Mouse (Mus musculus): Measurements from ENCODE around the gene Nrip1. TPM values are rescaled to one million over a fixed set of nuclear protein-coding genes. Genes with fewer than 3 reads are reported as not detected.

Gene Nrip1
- polyA plus RNA-seq, 1 experiment from 2014 or later: 32.8 TPM

- H3K4me3 ChIP-seq: no peak overlapping the region
- H3K9ac ChIP-seq: no peak overlapping the region
- H3K4me2 ChIP-seq: no peak overlapping the region
- no peak overlapping the region for H3K27ac ChIP-seq (replicated peaks)
- ATAC-seq (ENCODE audit: low read depth): no peak
- H3K9me3 ChIP-seq: no peaks in the 10 kb centered on the region
- H3K4me1 ChIP-seq (replicated peaks): no peaks in the 10 kb centered on the region
- H3K36me3 ChIP-seq: no peaks in the 10 kb centered on the region
- H3K27me3 ChIP-seq: no peaks in the 10 kb centered on the region
- WGBS: 67% methylated on average over 3 of the region's 3 CpGs
These were observed 89.8 kb downstream of the Nrip1 start for GRCm38 (mm10) chr16:76283796-76284195.

- Histone ChIP-seq H3K9ac (no peak overlapping the region), H3K4me2 (no peak overlapping the region), H3K27me3 (no peaks in the 10 kb centered on the region), H3K4me1 (replicated peaks) (no peaks in the 10 kb centered on the region), H3K9me3 (no peaks in the 10 kb centered on the region), H3K36me3 (no peaks in the 10 kb centered on the region), H3K27ac (replicated peaks) (no peak overlapping the region), H3K4me3 (no peak overlapping the region)
- ATAC-seq (ENCODE audit: low read depth): no peak
- WGBS: 88% methylated on average over 6 of the region's 6 CpGs
These were observed 91.8 kb downstream of the Nrip1 start for GRCm38 (mm10) chr16:76281850-76282249.

- ATAC-seq (ENCODE audit: low read depth): no peak
- H3K4me2 ChIP-seq: no peak overlapping the region
- no peaks in the 10 kb centered on the region for H3K9me3 ChIP-seq
- no peaks in the 10 kb centered on the region for H3K4me1 ChIP-seq (replicated peaks)
- no peaks in the 10 kb centered on the region for H3K27me3 ChIP-seq
- 91% methylated on average over 8 of the region's 8 CpGs for WGBS
- no peak overlapping the region for H3K9ac ChIP-seq
- no peaks in the 10 kb centered on the region for H3K36me3 ChIP-seq
- H3K4me3 ChIP-seq: no peak overlapping the region
- H3K27ac ChIP-seq (replicated peaks): no peak overlapping the region
These were observed 93.3 kb downstream of the Nrip1 start for GRCm38 (mm10) chr16:76280365-76280764.

- WGBS: 94% methylated on average over 3 of the region's 3 CpGs
- ATAC-seq (ENCODE audit: low read depth): no peak
- H3K9me3 ChIP-seq: no peaks in the 10 kb centered on the region
These were observed 97.4 kb downstream of the Nrip1 start for GRCm38 (mm10) chr16:76276271-76276670.

GRCm38 (mm10) chr16:76275584-76275983, 98.0 kb downstream of the Nrip1 start:
- no peaks in the 10 kb centered on the region for H3K36me3 ChIP-seq
- 89% methylated on average over 3 of the region's 3 CpGs for WGBS
- ATAC-seq (ENCODE audit: low read depth): no peak
- no peak overlapping the region for H3K9ac ChIP-seq
- no peaks in the 10 kb centered on the region for H3K4me1 ChIP-seq (replicated peaks)
- H3K27me3 ChIP-seq: no peaks in the 10 kb centered on the region
- no peak overlapping the region for H3K4me3 ChIP-seq
- H3K9me3 ChIP-seq: no peaks in the 10 kb centered on the region
- H3K4me2 ChIP-seq: no peak overlapping the region
- H3K27ac ChIP-seq (replicated peaks): no peak overlapping the region

More at GRCm38 (mm10) chr16:76276271-76276670, 97.4 kb downstream of the Nrip1 start:
- Histone ChIP-seq H3K36me3 (no peaks in the 10 kb centered on the region), H3K4me1 (replicated peaks) (no peaks in the 10 kb centered on the region), H3K4me2 (no peak overlapping the region), H3K4me3 (no peak overlapping the region), H3K9ac (no peak overlapping the region), H3K27me3 (no peaks in the 10 kb centered on the region), H3K27ac (replicated peaks) (no peak overlapping the region)

- no peak overlapping the region for H3K4me2 ChIP-seq
- H3K4me3 ChIP-seq: no peak overlapping the region
- no peak for ATAC-seq (ENCODE audit: low read depth)
- no peaks in the 10 kb centered on the region for H3K4me1 ChIP-seq (replicated peaks)
- H3K36me3 ChIP-seq: no peaks in the 10 kb centered on the region
- 80% methylated on average over 7 of the region's 7 CpGs for WGBS
- H3K9ac ChIP-seq: no peak overlapping the region
- no peak overlapping the region for H3K27ac ChIP-seq (replicated peaks)
- no peaks in the 10 kb centered on the region for H3K9me3 ChIP-seq
- H3K27me3 ChIP-seq: no peaks in the 10 kb centered on the region
These were observed 98.5 kb downstream of the Nrip1 start for GRCm38 (mm10) chr16:76275166-76275565.

GRCm38 (mm10) chr16:76266635-76267268, 106.9 kb downstream of the Nrip1 start:
- no peaks in the 10 kb centered on the region for H3K27me3 ChIP-seq
- WGBS: 81% methylated on average over 9 of the region's 9 CpGs
- H3K4me3 ChIP-seq: no peak overlapping the region
- H3K4me2 ChIP-seq: no peak overlapping the region
- no peaks in the 10 kb centered on the region for H3K9me3 ChIP-seq
- ATAC-seq (ENCODE audit: low read depth): no peak
- H3K9ac ChIP-seq: no peak overlapping the region
- no peak overlapping the region for H3K27ac ChIP-seq (replicated peaks)
- H3K36me3 ChIP-seq: no peaks in the 10 kb centered on the region
- H3K4me1 ChIP-seq (replicated peaks): no peaks in the 10 kb centered on the region

- Histone ChIP-seq H3K9me3 (no peaks in the 10 kb centered on the region), H3K36me3 (no peaks in the 10 kb centered on the region), H3K4me3 (no peak overlapping the region), H3K27ac (replicated peaks) (no peak overlapping the region), H3K4me2 (no peak overlapping the region), H3K27me3 (no peaks in the 10 kb centered on the region), H3K9ac (no peak overlapping the region), H3K4me1 (replicated peaks) (no peaks in the 10 kb centered on the region)
- 16% methylated on average over 2 of the region's 2 CpGs for WGBS
- ATAC-seq (ENCODE audit: low read depth): no peak
These were observed 107.8 kb downstream of the Nrip1 start for GRCm38 (mm10) chr16:76265874-76266273.

GRCm38 (mm10) chr16:76265301-76265700, 108.3 kb downstream of the Nrip1 start:
- Histone ChIP-seq H3K27ac (replicated peaks) (no peak overlapping the region), H3K4me3 (no peak overlapping the region), H3K4me2 (no peak overlapping the region), H3K9me3 (no peaks in the 10 kb centered on the region), H3K4me1 (replicated peaks) (no peaks in the 10 kb centered on the region), H3K9ac (no peak overlapping the region), H3K27me3 (no peaks in the 10 kb centered on the region), H3K36me3 (no peaks in the 10 kb centered on the region)
- ATAC-seq (ENCODE audit: low read depth): no peak
- WGBS: 60% methylated on average over 6 of the region's 6 CpGs

- H3K36me3 ChIP-seq: no peaks in the 10 kb centered on the region
- H3K27ac ChIP-seq (replicated peaks): no peak overlapping the region
- H3K9ac ChIP-seq: no peak overlapping the region
- H3K4me1 ChIP-seq (replicated peaks): no peaks in the 10 kb centered on the region
- no peak overlapping the region for H3K4me3 ChIP-seq
- no peaks in the 10 kb centered on the region for H3K27me3 ChIP-seq
- H3K9me3 ChIP-seq: no peaks in the 10 kb centered on the region
- H3K4me2 ChIP-seq: no peak overlapping the region
- 68% methylated on average over 3 of the region's 4 CpGs for WGBS
- no peak for ATAC-seq (ENCODE audit: low read depth)
These were observed 110.2 kb downstream of the Nrip1 start for GRCm38 (mm10) chr16:76263393-76263792.

- Histone ChIP-seq H3K9me3 (no peaks in the 10 kb centered on the region), H3K4me1 (replicated peaks) (no peaks in the 10 kb centered on the region), H3K27ac (replicated peaks) (no peak overlapping the region), H3K4me2 (no peak overlapping the region), H3K4me3 (no peak overlapping the region), H3K27me3 (no peaks in the 10 kb centered on the region), H3K9ac (no peak overlapping the region), H3K36me3 (no peaks in the 10 kb centered on the region)
- ATAC-seq (ENCODE audit: low read depth): no peak
- WGBS: 78% methylated on average over 6 of the region's 6 CpGs
These were observed 113.3 kb downstream of the Nrip1 start for GRCm38 (mm10) chr16:76260296-76260695.

- Histone ChIP-seq H3K36me3 (no peaks in the 10 kb centered on the region), H3K4me3 (no peak overlapping the region), H3K4me2 (no peak overlapping the region), H3K4me1 (replicated peaks) (no peaks in the 10 kb centered on the region), H3K27ac (replicated peaks) (no peak overlapping the region), H3K9ac (no peak overlapping the region), H3K9me3 (no peaks in the 10 kb centered on the region), H3K27me3 (no peaks in the 10 kb centered on the region)
- ATAC-seq (ENCODE audit: low read depth): no peak
- WGBS: 83% methylated on average over 10 of the region's 10 CpGs
These were observed 121.8 kb downstream of the Nrip1 start for GRCm38 (mm10) chr16:76251826-76252225.

- Histone ChIP-seq H3K9me3 (no peaks in the 10 kb centered on the region), H3K27me3 (no peaks in the 10 kb centered on the region), H3K9ac (no peak overlapping the region), H3K4me2 (no peak overlapping the region), H3K27ac (replicated peaks) (no peak overlapping the region), H3K4me3 (no peak overlapping the region), H3K4me1 (replicated peaks) (no peaks in the 10 kb centered on the region), H3K36me3 (no peaks in the 10 kb centered on the region)
- no peak for ATAC-seq (ENCODE audit: low read depth)
- 83% methylated on average over 18 of the region's 18 CpGs for WGBS
These were observed 124.1 kb downstream of the Nrip1 start for GRCm38 (mm10) chr16:76249345-76250091.

Data from neural tube, embryonic 13.5 days (tissue).